Mouse (Mus musculus) lung, postnatal 0 days (tissue): ENCODE measurements around the gene Plekhf1.
A peak's percentile ranks its signal among the peaks of the same experiment; 100 is the strongest.

Experiments used
- CTCF ChIP-seq: IDR thresholded peaks from 2 replicates; pipeline ENCODE4 v1.5.1; 2016; ENCODE audit warnings: antibody characterized with exemption, mild to moderate bottlenecking
- EP300 ChIP-seq: IDR thresholded peaks from 2 replicates; pipeline ENCODE4 v1.6.1; 2016; ENCODE audit warnings: antibody characterized with exemption, mild to moderate bottlenecking, control low read depth

GRCm38 (mm10) chr7:38191571-38191970, 36.2 kb downstream of the Plekhf1 start:
- TF ChIP-seq CTCF (peak; percentile 62), EP300 (no peak)
